ENCODE assay signal across 10 mouse cellular contexts in the genomic region with DNA sequence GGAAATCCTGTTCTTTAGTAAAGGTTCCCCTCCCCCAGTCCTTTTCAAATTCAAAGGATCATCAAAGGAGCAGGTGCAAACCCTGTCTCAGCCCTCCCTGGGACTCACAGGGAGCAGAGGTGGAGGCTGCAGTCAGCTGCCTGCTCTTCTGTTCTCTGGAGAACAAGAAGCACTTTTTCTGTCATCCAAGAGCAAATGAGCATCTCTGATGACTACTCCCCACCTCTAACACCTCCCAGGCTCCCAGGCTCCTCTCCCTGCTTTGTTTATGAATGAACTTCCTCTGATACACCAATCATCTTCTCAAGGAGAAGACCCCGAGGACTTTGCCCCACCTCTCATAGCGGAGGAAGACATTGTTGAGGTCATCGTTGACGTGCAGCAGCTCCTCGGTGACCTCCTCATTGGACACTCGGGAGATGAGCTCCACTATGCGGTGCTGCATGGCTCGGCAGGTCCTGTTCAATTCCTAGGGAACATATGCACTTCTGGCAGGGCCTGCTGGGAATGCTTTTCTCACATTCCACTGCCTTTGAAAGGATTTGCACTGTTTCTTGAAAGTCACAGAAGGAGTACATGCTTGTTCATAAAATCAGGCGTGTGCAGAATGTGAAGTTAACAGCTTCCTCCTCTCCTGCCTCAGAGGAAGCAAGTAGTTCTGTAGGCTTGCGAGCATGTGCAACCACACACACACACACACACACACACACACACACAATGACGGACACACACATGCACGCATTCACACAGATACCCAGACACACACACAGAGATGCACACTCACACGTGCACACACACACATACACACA. TPM values are rescaled to one million over a fixed set of nuclear protein-coding genes. Genes with fewer than 3 reads are reported as not detected.
A peak's percentile ranks its signal among the peaks of the same experiment; 100 is the strongest.
DNase-seq lines count a peak whose midpoint lies in the region; ATAC-seq and TF ChIP-seq lines count a peak whose summit lies in the region.
"Had no signal": no experiment of that assay in that cellular context is flagged by ENCODE, and none has a peak within 500 bp of the region (broad histone marks: within the 10 kb centered on the region; RNA-seq: fewer than 3 reads in every experiment).

No protein-coding gene starts in this region.

- ATAC-seq in intestine, embryonic 15.5 days = no peak

- H3K36me3 ChIP-seq in embryonic facial prominence, embryonic 10.5 days (replicated peaks) = peaks cover 3% of the 10 kb centered on the region
- 0 out of 2 replicates have a peak, but pooled peaks cover 7% of the 10 kb centered on the region for H3K36me3 ChIP-seq in intestine, embryonic 15.5 days

- peaks cover 41% of the 10 kb centered on the region for H3K4me1 ChIP-seq in embryonic facial prominence, embryonic 10.5 days
- H3K4me1 ChIP-seq in intestine, embryonic 15.5 days (replicated peaks) = peaks cover 22% of the 10 kb centered on the region

- no peak overlapping the region for H3K9ac ChIP-seq in intestine, embryonic 15.5 days

- H3K9me3 ChIP-seq in embryonic facial prominence, embryonic 10.5 days = no peaks in the 10 kb centered on the region
- no peaks in the 10 kb centered on the region for H3K9me3 ChIP-seq in intestine, embryonic 15.5 days

- H3K4me3 ChIP-seq in left cerebral cortex, adult 2 months = no peak overlapping the region
- no peak overlapping the region for H3K4me3 ChIP-seq in embryonic facial prominence, embryonic 10.5 days
- no peak overlapping the region for H3K4me3 ChIP-seq in intestine, embryonic 15.5 days (replicated peaks)

- 0 out of 2 replicates have a peak overlapping the region, but pooled peaks have one; percentile 1 for H3K4me2 ChIP-seq in intestine, embryonic 15.5 days (replicated peaks)

- H3K27me3 ChIP-seq in embryonic facial prominence, embryonic 10.5 days (replicated peaks; ENCODE audit: low read depth, poor library complexity, severe bottlenecking) = no peaks in the 10 kb centered on the region
- H3K27me3 ChIP-seq in intestine, embryonic 15.5 days (replicated peaks) = no peaks in the 10 kb centered on the region
- H3K27me3 ChIP-seq: CH12.LX had no signal

- 56% methylated on average over 13 of the region's 13 CpGs for WGBS in embryonic facial prominence, embryonic 10.5 days
- WGBS in intestine, embryonic 15.5 days = 41% methylated on average over 13 of the region's 13 CpGs

- peak overlapping the region; percentile 75 for H3K27ac ChIP-seq in left cerebral cortex, adult 2 months
- H3K27ac ChIP-seq in embryonic facial prominence, embryonic 10.5 days (replicated peaks) = peak overlapping the region; percentile 20; the same call in 1 of the 2 replicates
- H3K27ac ChIP-seq in intestine, embryonic 15.5 days = no peak overlapping the region

- TF ChIP-seq CTCF in left cerebral cortex, adult 2 months (IDR thresholded peaks at IDR 0.05) = no peak

- no peak for DNase-seq in left cerebral cortex, adult 2 months (ENCODE audit: extremely low spot score in 1 of 2, low spot score in 2 of 2)
- DNase-seq in left cerebral cortex, postnatal 10 days (ENCODE audit: extremely low spot score in 1 of 2, low spot score in 2 of 2) = no peak
- DNase-seq in embryonic facial prominence, embryonic 10.5 days (ENCODE audit: low spot score) = no peak
- DNase-seq in retina, postnatal 1 day = peak; percentile 52
- no peak for DNase-seq in natural killer cell, adult 2 months (ENCODE audit: low spot score in 2 of 2)
- no peak for DNase-seq in gastrocnemius, postnatal 25 days
- DNase-seq in spleen, adult 18-20 months = no peak
- DNase-seq: kidney, postnatal 25 days had no signal

- intact Hi-C loops in left cerebral cortex, adult 2 months (cut with DNase I) = loop anchor here (2.0 kb wide), 1 partner anchor 38 kb away; no protein-coding TSS in a partner anchor
- intact Hi-C loops in left cerebral cortex, postnatal 10 days (cut with DNase I) = no loop called here

RNA-seq across cellular contexts. Expression of a gene that starts 26.4 kb away (rescaled TPM):
- 10 to 100 TPM; 50.1 to 66.1 TPM for total RNA-seq in left cerebral cortex, adult 2 months (2021)
- 10 to 100 TPM; 41.5 to 43.0 TPM for total RNA-seq in left cerebral cortex, postnatal 10 days (2021)
- polyA plus RNA-seq in embryonic facial prominence, embryonic 10.5 days (2016; fragmentation: Nextera tagmentation; extraction: Ambion mirVana) = 50.9 and 52.1 TPM in 2 replicates
- polyA plus RNA-seq in intestine, embryonic 15.5 days (2015; fragmentation: Nextera tagmentation; extraction: Ambion mirVana) = 89.5 and 108 TPM in 2 replicates
- 10 to 100 TPM; 16.8 to 20.0 TPM for total RNA-seq in gastrocnemius, postnatal 25 days (2021)
